9 mouse cellular contexts compared by ENCODE assay signal in genomic region chr3:68508629-68509028, GRCm38 (mm10).
DNase-seq lines count a peak whose midpoint lies in the region; ATAC-seq lines count a peak whose summit lies in the region.
"Had no signal": no experiment of that assay in that cellular context is flagged by ENCODE, and none has a peak within 500 bp of the region (broad histone marks: within the 10 kb centered on the region; RNA-seq: fewer than 3 reads in every experiment).

No protein-coding gene starts in this region.

- peak overlapping the region; percentile 16; the same call in 1 of the 2 replicates for H3K4me2 ChIP-seq in heart, embryonic 15.5 days
- no peak overlapping the region for H3K4me2 ChIP-seq in limb, embryonic 15.5 days

- no peak overlapping the region for H3K4me3 ChIP-seq in heart, embryonic 15.5 days
- no peak overlapping the region for H3K4me3 ChIP-seq in limb, embryonic 15.5 days
- H3K4me3 ChIP-seq: erythroblast, embryonic 14.5 days had no signal

- no peaks in the 10 kb centered on the region for H3K27me3 ChIP-seq in heart, embryonic 15.5 days
- H3K27me3 ChIP-seq in limb, embryonic 15.5 days: no peaks in the 10 kb centered on the region

- peak; percentile 47 to 74 for DNase-seq in frontal cortex, adult 2 months (ENCODE audit: extremely low spot score in 1 of 2, low spot score in 1 of 2)
- DNase-seq in frontal cortex, postnatal 36 days (ENCODE audit: low spot score in 2 of 2): no peak
- peak; percentile 49 for DNase-seq in MN1 (ENCODE audit: low spot score)
- DNase-seq in ovary, postnatal 36 days (ENCODE audit: low spot score): peak; percentile 57
- DNase-seq in layer of hippocampus, postnatal 10 days (ENCODE audit: low spot score in 2 of 2): no peak

- peaks cover 41% of the 10 kb centered on the region for H3K4me1 ChIP-seq in heart, embryonic 15.5 days (replicated peaks)
- H3K4me1 ChIP-seq in limb, embryonic 15.5 days: peaks cover 12% of the 10 kb centered on the region

- H3K27ac ChIP-seq in heart, embryonic 15.5 days: peak overlapping the region; percentile 75
- peak overlapping the region; percentile 51; the same call in 1 of the 2 replicates for H3K27ac ChIP-seq in limb, embryonic 15.5 days

- H3K9ac ChIP-seq in heart, embryonic 15.5 days: 0 out of 2 replicates have a peak overlapping the region, but pooled peaks have one; percentile 15
- H3K9ac ChIP-seq in limb, embryonic 15.5 days: no peak overlapping the region

- H3K9me3 ChIP-seq in heart, embryonic 15.5 days (replicated peaks): no peaks in the 10 kb centered on the region
- no peaks in the 10 kb centered on the region for H3K9me3 ChIP-seq in limb, embryonic 15.5 days

- 9% methylated on average over 6 of the region's 6 CpGs for WGBS in heart, embryonic 15.5 days
- WGBS in limb, embryonic 15.5 days: 38% methylated on average over 6 of the region's 6 CpGs

- H3K36me3 ChIP-seq in heart, embryonic 15.5 days: no peaks in the 10 kb centered on the region
- H3K36me3 ChIP-seq in limb, embryonic 15.5 days: no peaks in the 10 kb centered on the region

- peak; percentile 80 for ATAC-seq in common myeloid progenitor, adult 5-6 weeks (replicated peaks; ENCODE audit: low read depth, poor library complexity, severe bottlenecking)
- ATAC-seq in heart, embryonic 15.5 days (replicated peaks; ENCODE audit: insufficient number of reproducible peaks, insufficient read depth, low FRiP score, low read depth): peak; percentile 71
- no peak for ATAC-seq in limb, embryonic 15.5 days (ENCODE audit: insufficient number of reproducible peaks, low FRiP score, low TSS enrichment, low read depth)

Comparison
In these comparisons a context has a peak if more than half of its experiments do, and no peak if none do; other contexts are left out.
1. DNase-seq: peak in frontal cortex, adult 2 months (2 of 2), MN1 (single experiment) and ovary, postnatal 36 days (single experiment); none in frontal cortex, postnatal 36 days (0 of 2) and layer of hippocampus, postnatal 10 days (0 of 2).